Mouse (Mus musculus) liver, postnatal 0 days (tissue): Measurements from ENCODE around the gene Bmpr1a. TPM values are rescaled to one million over a fixed set of nuclear protein-coding genes. Genes with fewer than 3 reads are reported as not detected.

ENCODE experiments used
- ATAC-seq: fragments of 200-750 bp; cut with Nextera tagmentation; 2 replicates; pipeline ENCODE4 v1.8.0; 2017; ENCODE audit warnings: mild to moderate bottlenecking, moderate library complexity
- DNase-seq: peaks from one replicate; pipeline ENCODE4 v3.0.0-alpha.2; 2016
- H3K27ac ChIP-seq: fragments of 300-500 bp; sonication (generic); 2 replicates; pipeline ENCODE4 v1.5.1; 2014; ENCODE audit warnings: antibody characterized with exemption, moderate library complexity, mild to moderate bottlenecking, low read depth
- H3K27me3 ChIP-seq: fragments of 300-500 bp; sonication (generic); 2 replicates; pipeline ENCODE4 v1.6.1; 2014; ENCODE audit warnings: low read length, control low read depth, mixed read lengths; ENCODE audit not compliant: insufficient read depth
- H3K36me3 ChIP-seq: fragments of 300-500 bp; sonication (generic); replicated peaks from 2 replicates; pipeline ENCODE4 v1.6.1; 2014; ENCODE audit warnings: mild to moderate bottlenecking, control low read depth, low read length, moderate library complexity, mixed read lengths; ENCODE audit not compliant: insufficient read depth
- H3K4me1 ChIP-seq: fragments of 300-500 bp; sonication (generic); 2 replicates; pipeline ENCODE4 v1.6.1; 2014; ENCODE audit warnings: antibody characterized with exemption, mild to moderate bottlenecking, control low read depth; ENCODE audit not compliant: insufficient read depth
- H3K4me2 ChIP-seq: fragments of 300-500 bp; sonication (generic); 2 replicates; pipeline ENCODE4 v1.6.1; 2014; ENCODE audit warnings: low read depth, mild to moderate bottlenecking, low read length, moderate library complexity, mixed read lengths
- H3K4me3 ChIP-seq: fragments of 300-500 bp; sonication (generic); 2 replicates; pipeline ENCODE4 v1.5.1; 2014; ENCODE audit warnings: low read depth, low read length
- H3K9ac ChIP-seq: fragments of 300-500 bp; sonication (generic); replicated peaks from 2 replicates; pipeline ENCODE4 v1.6.1; 2014; ENCODE audit warnings: mild to moderate bottlenecking, moderate library complexity
- H3K9me3 ChIP-seq: fragments of 300-500 bp; sonication (generic); 2 replicates; pipeline ENCODE4 v1.6.1; 2016; ENCODE audit warnings: mild to moderate bottlenecking, control low read depth, low read length, mixed read lengths
- CTCF ChIP-seq: sonication (generic); IDR thresholded peaks from 2 replicates; pipeline ENCODE4 v1.5.1; 2016; ENCODE audit warnings: antibody characterized with exemption, low read depth
- EP300 ChIP-seq: IDR thresholded peaks from 2 replicates; pipeline ENCODE4 v1.6.1; 2016; ENCODE audit warnings: antibody characterized with exemption, low read depth, mild to moderate bottlenecking
- WGBS: fragments of 180-500 bp; shearing (Covaris S2); extraction: QIAGEN DNeasy Blood & Tissue Kit; methylation state at CpG from one replicate; pipeline ENCODE4 v1.1.7; 2014; ENCODE audit not compliant: insufficient replicate concordance; 5-methylcytosine and 5-hydroxymethylcytosine counted together
- polyA plus RNA-seq: library from polyadenylated mRNA; unstranded; fragments of >200 nt; fragmentation: Nextera tagmentation; extraction: Ambion mirVana; gene quantifications from 2 replicates; pipeline ENCODE4 v1.2.1, GENCODE M21; 2015

Bmpr1a gene
- 4.7 and 5.0 TPM in 2 replicates for polyA plus RNA-seq

- peak within 1 kb of the TSS; percentile 83 for H3K9ac ChIP-seq
- H3K27me3 ChIP-seq, result peaks cover 35% of the 10 kb centered on the region
- H3K27ac ChIP-seq, result peak within 1 kb of the TSS; percentile 95
- H3K4me2 ChIP-seq, result peak within 1 kb of the TSS; percentile 81
- DNase-seq (no peak), ATAC-seq (no peak)
- H3K9me3 ChIP-seq, result no peaks in the 10 kb centered on the region
- TF ChIP-seq CTCF (no peak), EP300 (no peak)
- H3K36me3 ChIP-seq, result no peaks in the 10 kb centered on the region
- peaks cover 8% of the 10 kb centered on the region; the same call in 1 of the 2 replicates for H3K4me1 ChIP-seq
- peak within 1 kb of the TSS; percentile 74 for H3K4me3 ChIP-seq
- 11% methylated on average over 15 of the region's 15 CpGs for WGBS
These were observed at the start of gene Bmpr1a for GRCm38 (mm10) chr14:34503325-34503647. Gene Bmpr1a, minus strand, starts transcription at chr14:34503341.

DNA sequence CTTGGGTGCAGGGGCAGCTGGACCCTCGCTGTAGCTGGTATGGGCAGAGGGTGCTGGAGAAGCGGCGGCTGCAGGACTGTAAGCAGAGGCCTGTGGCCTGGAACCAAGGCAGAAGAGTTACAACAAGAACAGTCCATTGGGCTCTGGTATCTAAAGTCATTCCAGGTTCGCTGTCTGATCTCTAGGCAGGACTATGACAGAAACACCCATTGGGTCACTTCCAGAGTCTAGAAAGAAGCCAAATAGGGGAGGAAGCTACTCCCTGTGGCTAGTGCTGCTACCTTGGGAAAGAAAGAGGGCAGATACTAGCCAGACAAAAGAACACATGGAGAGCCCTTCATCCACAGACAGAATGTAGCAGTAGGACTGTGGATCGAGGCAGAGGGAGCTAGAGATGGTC lies 49.1 kb upstream of the Bmpr1a start:
- DNase-seq (no peak), ATAC-seq (no peak)
- Histone ChIP-seq H3K4me2 (no peak overlapping the region), H3K4me1 (peaks cover 3% of the 10 kb centered on the region; the same call in 1 of the 2 replicates), H3K36me3 (no peaks in the 10 kb centered on the region), H3K27me3 (peaks cover 17% of the 10 kb centered on the region), H3K27ac (no peak overlapping the region), H3K9ac (no peak overlapping the region), H3K4me3 (no peak overlapping the region), H3K9me3 (no peaks in the 10 kb centered on the region)
- TF ChIP-seq CTCF, result no peak
- no peak for TF ChIP-seq EP300
- 72% methylated on average over 5 of the region's 5 CpGs for WGBS

DNA sequence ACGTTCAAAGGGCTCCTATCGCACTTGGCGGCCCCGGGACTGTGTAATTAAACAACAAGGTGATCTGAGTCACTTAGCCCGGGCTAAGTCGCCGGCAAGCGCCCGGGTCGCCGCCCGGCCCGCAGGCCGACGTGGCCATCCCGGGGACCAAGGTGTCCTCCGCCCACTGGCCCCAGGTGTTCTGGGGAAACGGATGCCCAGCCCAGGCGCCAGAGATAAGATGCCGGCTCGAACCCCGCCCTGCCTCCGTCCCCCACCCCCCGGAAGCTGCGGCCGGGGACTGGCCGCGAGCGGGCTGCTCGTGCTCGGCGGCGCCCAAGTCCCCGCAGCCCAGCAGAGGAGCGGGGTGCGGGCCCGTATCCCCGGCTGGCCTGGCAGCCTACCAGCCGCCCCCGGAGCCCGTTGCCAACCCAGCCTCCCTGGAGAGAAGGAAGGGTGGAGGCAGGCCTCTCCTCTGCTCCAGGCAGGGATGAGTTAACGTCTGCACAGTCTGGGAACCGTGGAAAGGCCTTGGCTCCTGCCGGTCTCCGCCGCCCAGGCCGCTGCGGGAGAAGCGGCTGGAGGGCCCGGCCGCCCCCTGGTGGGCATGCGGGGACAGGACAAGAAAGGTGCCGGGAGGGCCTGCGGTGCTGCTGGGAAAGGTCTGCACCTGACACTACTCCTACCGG lies 46.0 kb upstream of the Bmpr1a start:
- no peaks in the 10 kb centered on the region for H3K9me3 ChIP-seq
- peak overlapping the region; percentile 78 for H3K9ac ChIP-seq
- DNase-seq (peak; percentile 85), ATAC-seq (peak; percentile 97)
- H3K36me3 ChIP-seq, result no peaks in the 10 kb centered on the region
- H3K4me1 ChIP-seq, result peaks cover 3% of the 10 kb centered on the region; the same call in 1 of the 2 replicates
- peaks cover 21% of the 10 kb centered on the region for H3K27me3 ChIP-seq
- WGBS, result 2% methylated on average over 54 of the region's 55 CpGs
- H3K4me3 ChIP-seq, result peak overlapping the region; percentile 65
- TF ChIP-seq EP300 (no peak), CTCF (peak; percentile 93)
- H3K4me2 ChIP-seq, result peak overlapping the region; percentile 98
- no peak overlapping the region for H3K27ac ChIP-seq

- WGBS, result 3% methylated on average over 27 of the region's 27 CpGs
- H3K4me1 ChIP-seq, result peaks cover 3% of the 10 kb centered on the region; the same call in 1 of the 2 replicates
- no peak for DNase-seq
- H3K9ac ChIP-seq, result peak overlapping the region; percentile 78
- H3K9me3 ChIP-seq, result no peaks in the 10 kb centered on the region
- no peaks in the 10 kb centered on the region for H3K36me3 ChIP-seq
- peaks cover 21% of the 10 kb centered on the region for H3K27me3 ChIP-seq
- no peak for ATAC-seq
- no peak overlapping the region for H3K27ac ChIP-seq
- TF ChIP-seq CTCF, result no peak
- no peak for TF ChIP-seq EP300
- peak overlapping the region; percentile 98 for H3K4me2 ChIP-seq
- H3K4me3 ChIP-seq, result peak overlapping the region; percentile 65
These were observed 45.4 kb upstream of the Bmpr1a start for GRCm38 (mm10) chr14:34548391-34549001.

GRCm38 (mm10) chr14:34544545-34544944 lies 41.4 kb upstream of the Bmpr1a start:
- no peak for TF ChIP-seq CTCF
- no peak for TF ChIP-seq EP300
- Histone ChIP-seq H3K9ac (no peak overlapping the region), H3K4me2 (no peak overlapping the region), H3K27ac (no peak overlapping the region), H3K9me3 (no peaks in the 10 kb centered on the region), H3K4me3 (no peak overlapping the region), H3K27me3 (peaks cover 28% of the 10 kb centered on the region), H3K4me1 (peaks cover 3% of the 10 kb centered on the region; the same call in 1 of the 2 replicates), H3K36me3 (no peaks in the 10 kb centered on the region)
- DNase-seq (no peak), ATAC-seq (no peak)
- WGBS, result 52% methylated on average over 2 of the region's 2 CpGs

- Histone ChIP-seq H3K4me1 (peaks cover 3% of the 10 kb centered on the region; the same call in 1 of the 2 replicates), H3K27ac (no peak overlapping the region), H3K9me3 (no peaks in the 10 kb centered on the region), H3K4me3 (no peak overlapping the region), H3K4me2 (no peak overlapping the region), H3K9ac (no peak overlapping the region), H3K27me3 (peaks cover 25% of the 10 kb centered on the region), H3K36me3 (no peaks in the 10 kb centered on the region)
- 73% methylated on average over 6 of the region's 6 CpGs for WGBS
- TF ChIP-seq CTCF (no peak), EP300 (no peak)
- ATAC-seq, result no peak
- no peak for DNase-seq
These were observed 40.9 kb upstream of the Bmpr1a start for GRCm38 (mm10) chr14:34544001-34544400.
